Mouse (Mus musculus) limb, embryonic 14.5 days (tissue): Measurements from ENCODE around the gene Map3k5. TPM values are rescaled to one million over a fixed set of nuclear protein-coding genes. Genes with fewer than 3 reads are reported as not detected.

Source experiments
- ATAC-seq: fragments of 200-750 bp; cut with Nextera tagmentation; 2 replicates; pipeline ENCODE4 v1.8.0; 2017; ENCODE audit warnings: low read depth, moderate number of reproducible peaks, moderate TSS enrichment; ENCODE audit not compliant: low FRiP score
- DNase-seq: peaks from one replicate; pipeline ENCODE4 v3.0.0-alpha.2; 2015; ENCODE audit warnings: low spot score
- H3K27ac ChIP-seq: fragments of 300-500 bp; sonication (generic); replicated peaks from 2 replicates; pipeline ENCODE4 v1.5.1; 2014; ENCODE audit warnings: low read depth, mild to moderate bottlenecking, low read length, moderate library complexity, mixed read lengths
- H3K27me3 ChIP-seq: fragments of 300-500 bp; sonication (generic); 2 replicates; pipeline ENCODE4 v1.6.1; 2014; ENCODE audit warnings: low read length, mixed read lengths; ENCODE audit not compliant: control insufficient read depth, insufficient read depth
- H3K36me3 ChIP-seq: fragments of 300-500 bp; sonication (generic); 2 replicates; pipeline ENCODE4 v1.6.1; 2014; ENCODE audit warnings: mild to moderate bottlenecking, low read length, moderate library complexity, mixed read lengths; ENCODE audit not compliant: control insufficient read depth, insufficient read depth
- H3K4me1 ChIP-seq: fragments of 300-500 bp; sonication (generic); 2 replicates; pipeline ENCODE4 v1.6.1; 2014; ENCODE audit warnings: antibody characterized with exemption, low read length, mixed read lengths; ENCODE audit not compliant: control insufficient read depth, insufficient read depth
- H3K4me2 ChIP-seq: fragments of 300-500 bp; sonication (generic); replicated peaks from 2 replicates; pipeline ENCODE4 v1.6.1; 2014; ENCODE audit warnings: low read depth, mild to moderate bottlenecking, low read length, moderate library complexity; ENCODE audit not compliant: severe bottlenecking
- H3K4me3 ChIP-seq: fragments of 300-500 bp; sonication (generic); replicated peaks from 2 replicates; pipeline ENCODE4 v1.5.1; 2014; ENCODE audit warnings: low read length
- H3K9ac ChIP-seq: fragments of 300-500 bp; sonication (generic); 2 replicates; pipeline ENCODE4 v1.6.1; 2014; ENCODE audit warnings: mild to moderate bottlenecking, low read depth, low read length, moderate library complexity; ENCODE audit not compliant: severe bottlenecking
- H3K9me3 ChIP-seq: fragments of 300-500 bp; sonication (generic); 2 replicates; pipeline ENCODE4 v1.6.1; 2016; ENCODE audit warnings: low read length; ENCODE audit not compliant: control insufficient read depth
- POLR2A ChIP-seq: fragments of 200-500 bp; IDR thresholded peaks from 2 replicates; pipeline ENCODE4 v1.8.0; 2012; ENCODE audit warnings: inconsistent platforms, mild to moderate bottlenecking, moderate library complexity, borderline replicate concordance; ENCODE audit not compliant: insufficient read depth, insufficient read length; ENCODE audit errors: extremely low read depth
- WGBS: fragments of 180-500 bp; shearing (Covaris S2); extraction: QIAGEN DNeasy Blood & Tissue Kit; methylation state at CpG from one replicate; pipeline ENCODE4 v1.1.7; 2014; 5-methylcytosine and 5-hydroxymethylcytosine counted together
- polyA plus RNA-seq, 2 experiments: library from polyadenylated mRNA; depleted of rRNA in 1 of 2; stranded (reverse) in 1 of 2; unstranded in 1 of 2; fragments of >200 nt; fragmentation: Nextera tagmentation in 1 of 2; extraction: Ambion mirVana in 1 of 2; gene quantifications; 2 replicates each; pipeline versions ENCODE4 v1.2.1 to v1.2.3; 2012 to 2014

Gene Map3k5
- polyA plus RNA-seq, 2 experiments, result 2.0 to 3.5 TPM

GRCm38 (mm10) chr10:20073236-20073893 lies 139.1 kb downstream of the Map3k5 start:
- Histone ChIP-seq H3K9ac (no peak overlapping the region), H3K4me1 (no peaks in the 10 kb centered on the region), H3K27me3 (no peaks in the 10 kb centered on the region), H3K27ac (no peak overlapping the region), H3K9me3 (no peaks in the 10 kb centered on the region), H3K36me3 (no peaks in the 10 kb centered on the region), H3K4me2 (no peak overlapping the region), H3K4me3 (no peak overlapping the region)
- 69% methylated on average over 7 of the region's 7 CpGs for WGBS
- no peak for TF ChIP-seq POLR2A
- ATAC-seq (peak; percentile 47; the same call in 1 of the 2 replicates), DNase-seq (peak; percentile 43)

GRCm38 (mm10) chr10:20076541-20077469 lies 142.5 kb downstream of the Map3k5 start:
- no peak overlapping the region for H3K4me2 ChIP-seq
- no peak overlapping the region for H3K27ac ChIP-seq
- no peak overlapping the region for H3K9ac ChIP-seq
- DNase-seq (no peak), ATAC-seq (no peak)
- H3K27me3 ChIP-seq, result no peaks in the 10 kb centered on the region
- no peaks in the 10 kb centered on the region for H3K9me3 ChIP-seq
- no peaks in the 10 kb centered on the region for H3K36me3 ChIP-seq
- no peak overlapping the region for H3K4me3 ChIP-seq
- 77% methylated on average over 13 of the region's 13 CpGs for WGBS
- H3K4me1 ChIP-seq, result no peaks in the 10 kb centered on the region
- no peak for TF ChIP-seq POLR2A

DNA sequence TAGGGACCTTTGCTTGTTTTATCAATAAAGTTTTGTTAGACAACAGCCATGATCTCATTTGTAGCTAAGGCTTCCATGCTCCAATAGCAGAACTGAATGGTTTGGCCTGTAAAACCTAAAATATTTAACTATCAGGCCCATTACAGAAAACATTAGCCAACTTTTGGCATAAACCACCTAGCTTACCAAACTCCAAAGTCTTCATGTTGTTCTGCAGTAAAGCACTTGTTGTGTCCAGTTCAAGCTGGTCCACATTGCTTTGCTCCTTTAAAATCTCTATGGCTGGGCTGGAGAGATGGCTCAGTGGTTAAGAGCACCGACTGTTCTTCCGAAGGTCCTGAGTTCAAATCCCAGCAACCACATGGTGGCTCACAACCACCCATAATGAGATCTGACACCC lies 144.1 kb downstream of the Map3k5 start:
- 93% methylated on average over 2 of the region's 2 CpGs for WGBS
- no peak for DNase-seq

GRCm38 (mm10) chr10:20087841-20088240 lies 153.6 kb downstream of the Map3k5 start:
- Histone ChIP-seq H3K9ac (no peak overlapping the region), H3K9me3 (no peaks in the 10 kb centered on the region), H3K27me3 (no peaks in the 10 kb centered on the region), H3K4me2 (no peak overlapping the region), H3K27ac (no peak overlapping the region), H3K4me3 (no peak overlapping the region), H3K4me1 (no peaks in the 10 kb centered on the region), H3K36me3 (no peaks in the 10 kb centered on the region)
- DNase-seq (no peak), ATAC-seq (no peak)
- TF ChIP-seq POLR2A, result no peak
- WGBS, result 82% methylated on average over 2 of the region's 2 CpGs

More for the DNA sequence above, 144.1 kb downstream of the Map3k5 start:
- Histone ChIP-seq H3K9me3 (no peaks in the 10 kb centered on the region), H3K9ac (no peak overlapping the region), H3K4me2 (no peak overlapping the region), H3K27me3 (no peaks in the 10 kb centered on the region), H3K36me3 (no peaks in the 10 kb centered on the region), H3K4me1 (no peaks in the 10 kb centered on the region), H3K4me3 (no peak overlapping the region), H3K27ac (no peak overlapping the region)
- no peak for TF ChIP-seq POLR2A
- ATAC-seq, result no peak

DNA sequence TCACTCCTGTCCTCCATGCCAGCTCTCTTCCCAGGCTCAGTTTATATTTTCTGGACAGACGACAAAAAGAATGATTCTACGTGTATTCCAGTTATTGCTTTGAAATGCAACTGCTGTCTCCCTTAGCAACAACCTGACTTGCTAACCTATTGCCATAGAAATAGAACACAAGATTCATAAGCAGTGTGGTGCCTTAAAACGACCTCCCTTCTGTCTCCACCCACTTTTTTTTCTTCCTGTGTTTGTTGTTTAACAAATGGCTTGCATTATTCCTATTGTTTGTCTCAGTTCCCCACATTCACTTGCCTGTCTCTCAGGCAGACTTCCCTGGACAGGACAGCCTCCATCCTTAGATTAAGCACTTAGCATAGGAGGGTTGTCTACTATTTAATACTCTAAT lies 154.8 kb downstream of the Map3k5 start:
- Histone ChIP-seq H3K4me1 (no peaks in the 10 kb centered on the region), H3K4me3 (no peak overlapping the region), H3K9ac (no peak overlapping the region), H3K36me3 (no peaks in the 10 kb centered on the region), H3K27me3 (no peaks in the 10 kb centered on the region), H3K9me3 (no peaks in the 10 kb centered on the region), H3K27ac (no peak overlapping the region), H3K4me2 (no peak overlapping the region)
- WGBS, result 63% methylated on average over 3 of the region's 3 CpGs
- ATAC-seq, result no peak
- TF ChIP-seq POLR2A, result no peak
- no peak for DNase-seq
